Mouse (Mus musculus) lung, embryonic 16.5 days (tissue): ENCODE results near the gene Chd9. TPM values are rescaled to one million over a fixed set of nuclear protein-coding genes. Genes with fewer than 3 reads are reported as not detected.

Experiments
- ATAC-seq: fragments of 200-750 bp; cut with Nextera tagmentation; 2 replicates; pipeline ENCODE4 v1.8.0; 2017; ENCODE audit warnings: low read depth, mild to moderate bottlenecking, moderate library complexity
- H3K27ac ChIP-seq: fragments of 300-500 bp; sonication (generic); 2 replicates; pipeline ENCODE4 v1.5.1; 2014; ENCODE audit warnings: mild to moderate bottlenecking, control low read depth, low read length
- H3K27me3 ChIP-seq: fragments of 300-500 bp; sonication (generic); 2 replicates; pipeline ENCODE4 v1.6.1; 2014; ENCODE audit warnings: low read depth, low read length, mixed read lengths; ENCODE audit not compliant: control insufficient read depth, insufficient read depth
- H3K36me3 ChIP-seq: fragments of 300-500 bp; sonication (generic); 2 replicates; pipeline ENCODE4 v1.6.1; 2014; ENCODE audit warnings: low read length; ENCODE audit not compliant: control insufficient read depth, insufficient read depth
- H3K4me1 ChIP-seq: fragments of 300-500 bp; sonication (generic); replicated peaks from 2 replicates; pipeline ENCODE4 v1.6.1; 2014; ENCODE audit warnings: low read length, mixed read lengths; ENCODE audit not compliant: control insufficient read depth, insufficient read depth
- H3K4me2 ChIP-seq: fragments of 300-500 bp; sonication (generic); 2 replicates; pipeline ENCODE4 v1.6.1; 2014; ENCODE audit warnings: low read depth, low read length, control low read depth
- H3K4me3 ChIP-seq: fragments of 300-500 bp; sonication (generic); 2 replicates; pipeline ENCODE4 v1.5.1; 2014; ENCODE audit warnings: mild to moderate bottlenecking, low read length, control low read depth
- H3K9ac ChIP-seq: fragments of 300-500 bp; sonication (generic); 2 replicates; pipeline ENCODE4 v1.6.1; 2014; ENCODE audit warnings: low read length, control low read depth
- H3K9me3 ChIP-seq: fragments of 300-500 bp; sonication (generic); 2 replicates; pipeline ENCODE4 v1.6.1; 2016; ENCODE audit warnings: low read length; ENCODE audit not compliant: control insufficient read depth
- WGBS: fragments of 180-500 bp; shearing (Covaris S2); extraction: QIAGEN DNeasy Blood & Tissue Kit; methylation state at CpG from one replicate; pipeline ENCODE4 v1.1.7; 2014; 5-methylcytosine and 5-hydroxymethylcytosine counted together
- polyA plus RNA-seq: library from polyadenylated mRNA; unstranded; fragments of >200 nt; fragmentation: Nextera tagmentation; extraction: Ambion mirVana; gene quantifications from 2 replicates; pipeline ENCODE4 v1.2.1, GENCODE M21; 2015

Gene Chd9
- polyA plus RNA-seq, 1 experiment from 2014 or later, result 95.9 TPM

- no peaks in the 10 kb centered on the region for H3K27me3 ChIP-seq
- H3K9ac ChIP-seq, result no peak overlapping the region
- no peak overlapping the region for H3K27ac ChIP-seq
- 76% methylated on average over 9 of the region's 9 CpGs for WGBS
- ATAC-seq, result no peak
- H3K4me1 ChIP-seq, result no peaks in the 10 kb centered on the region
- no peaks in the 10 kb centered on the region for H3K36me3 ChIP-seq
- H3K4me3 ChIP-seq, result no peak overlapping the region
- H3K9me3 ChIP-seq, result no peaks in the 10 kb centered on the region
- H3K4me2 ChIP-seq, result no peak overlapping the region
These were observed 8.4 kb upstream of the Chd9 start for GRCm38 (mm10) chr8:90819561-90820320.

GRCm38 (mm10) chr8:90820321-90820696, 7.8 kb upstream of the Chd9 start:
- H3K27ac ChIP-seq, result no peak overlapping the region
- H3K36me3 ChIP-seq, result no peaks in the 10 kb centered on the region
- no peak for ATAC-seq
- no peak overlapping the region for H3K4me3 ChIP-seq
- H3K9me3 ChIP-seq, result no peaks in the 10 kb centered on the region
- H3K4me2 ChIP-seq, result no peak overlapping the region
- WGBS, result 56% methylated on average over 4 of the region's 4 CpGs
- no peaks in the 10 kb centered on the region for H3K27me3 ChIP-seq
- H3K4me1 ChIP-seq, result no peaks in the 10 kb centered on the region
- H3K9ac ChIP-seq, result no peak overlapping the region

- Histone ChIP-seq H3K4me1 (no peaks in the 10 kb centered on the region), H3K27ac (no peak overlapping the region), H3K4me2 (no peak overlapping the region), H3K36me3 (no peaks in the 10 kb centered on the region), H3K27me3 (no peaks in the 10 kb centered on the region), H3K9ac (no peak overlapping the region), H3K4me3 (no peak overlapping the region), H3K9me3 (no peaks in the 10 kb centered on the region)
- 9% methylated on average over 11 of the region's 11 CpGs for WGBS
- ATAC-seq, result no peak; the same call in 1 of the 2 replicates
These were observed 5.7 kb upstream of the Chd9 start for GRCm38 (mm10) chr8:90822443-90822842.

- Histone ChIP-seq H3K4me3 (no peak overlapping the region), H3K4me2 (no peak overlapping the region), H3K27me3 (no peaks in the 10 kb centered on the region), H3K36me3 (no peaks in the 10 kb centered on the region), H3K4me1 (peaks cover 6% of the 10 kb centered on the region; the same call in 1 of the 2 replicates), H3K9me3 (no peaks in the 10 kb centered on the region), H3K27ac (no peak overlapping the region), H3K9ac (no peak overlapping the region)
- WGBS, result 73% methylated on average over 9 of the region's 9 CpGs
- ATAC-seq, result no peak
These were observed 2.7 kb upstream of the Chd9 start for GRCm38 (mm10) chr8:90825459-90825871.

GRCm38 (mm10) chr8:90828987-90829740, 1.0 kb downstream of the Chd9 start:
- Histone ChIP-seq H3K4me3 (peak overlapping the region; percentile 66), H3K27me3 (no peaks in the 10 kb centered on the region), H3K9ac (peak overlapping the region; percentile 82), H3K9me3 (no peaks in the 10 kb centered on the region), H3K36me3 (no peaks in the 10 kb centered on the region), H3K27ac (peak overlapping the region; percentile 34; the same call in 1 of the 2 replicates), H3K4me1 (peaks cover 6% of the 10 kb centered on the region; the same call in 1 of the 2 replicates), H3K4me2 (peak overlapping the region; percentile 88)
- WGBS, result 6% methylated on average over 11 of the region's 11 CpGs
- peak; percentile 75 for ATAC-seq

GRCm38 (mm10) chr8:90829825-90830224, 1.7 kb downstream of the Chd9 start:
- Histone ChIP-seq H3K4me1 (peaks cover 6% of the 10 kb centered on the region; the same call in 1 of the 2 replicates), H3K9ac (no peak overlapping the region), H3K27me3 (no peaks in the 10 kb centered on the region), H3K4me2 (peak overlapping the region; percentile 88; the same call in 1 of the 2 replicates), H3K36me3 (no peaks in the 10 kb centered on the region), H3K27ac (no peak overlapping the region), H3K9me3 (no peaks in the 10 kb centered on the region), H3K4me3 (no peak overlapping the region)
- ATAC-seq, result no peak
- 59% methylated on average over 1 of the region's 1 CpGs for WGBS

GRCm38 (mm10) chr8:90830980-90831379, 2.8 kb downstream of the Chd9 start:
- Histone ChIP-seq H3K4me3 (no peak overlapping the region), H3K9me3 (no peaks in the 10 kb centered on the region), H3K9ac (no peak overlapping the region), H3K27me3 (no peaks in the 10 kb centered on the region), H3K4me2 (no peak overlapping the region), H3K27ac (no peak overlapping the region), H3K4me1 (peaks cover 6% of the 10 kb centered on the region; the same call in 1 of the 2 replicates), H3K36me3 (no peaks in the 10 kb centered on the region)
- WGBS, result 61% methylated on average over 8 of the region's 8 CpGs
- no peak for ATAC-seq

- Histone ChIP-seq H3K27ac (no peak overlapping the region), H3K36me3 (no peaks in the 10 kb centered on the region), H3K9me3 (no peaks in the 10 kb centered on the region), H3K4me3 (no peak overlapping the region), H3K27me3 (no peaks in the 10 kb centered on the region), H3K9ac (no peak overlapping the region), H3K4me1 (peaks cover 6% of the 10 kb centered on the region; the same call in 1 of the 2 replicates), H3K4me2 (no peak overlapping the region)
- ATAC-seq, result no peak
- WGBS, result 61% methylated on average over 5 of the region's 5 CpGs
These were observed 4.6 kb downstream of the Chd9 start for GRCm38 (mm10) chr8:90832576-90833289.
